Mouse (Mus musculus) embryonic facial prominence, embryonic 12.5 days (tissue): ENCODE data around the gene Agap3. TPM values are rescaled to one million over a fixed set of nuclear protein-coding genes. Genes with fewer than 3 reads are reported as not detected.

Experiments
- ATAC-seq: fragments of 200-750 bp; cut with Nextera tagmentation; 2 replicates; pipeline ENCODE4 v1.8.0; 2017; ENCODE audit not compliant: insufficient number of reproducible peaks, insufficient read depth, low FRiP score, low TSS enrichment
- H3K27ac ChIP-seq: fragments of 300-500 bp; sonication (generic); 2 replicates; pipeline ENCODE4 v1.5.1; 2016; ENCODE audit warnings: mild to moderate bottlenecking
- H3K27me3 ChIP-seq: fragments of 300-500 bp; sonication (generic); 2 replicates; pipeline ENCODE4 v1.6.1; 2016; ENCODE audit warnings: mild to moderate bottlenecking, moderate library complexity
- H3K36me3 ChIP-seq: fragments of 300-500 bp; sonication (generic); 2 replicates; pipeline ENCODE4 v1.6.1; 2016; ENCODE audit warnings: mild to moderate bottlenecking
- H3K4me1 ChIP-seq: fragments of 300-500 bp; sonication (generic); 2 replicates; pipeline ENCODE4 v1.6.1; 2016
- H3K4me2 ChIP-seq: fragments of 300-500 bp; sonication (generic); replicated peaks from 2 replicates; pipeline ENCODE4 v1.6.1; 2016; ENCODE audit warnings: mild to moderate bottlenecking, moderate library complexity
- H3K4me3 ChIP-seq: fragments of 300-500 bp; sonication (generic); 2 replicates; pipeline ENCODE4 v1.5.1; 2016; ENCODE audit warnings: mild to moderate bottlenecking
- H3K9ac ChIP-seq: fragments of 300-500 bp; sonication (generic); 2 replicates; pipeline ENCODE4 v1.6.1; 2016; ENCODE audit warnings: mild to moderate bottlenecking, moderate library complexity
- H3K9me3 ChIP-seq: fragments of 300-500 bp; sonication (generic); 2 replicates; pipeline ENCODE4 v1.6.1; 2016; ENCODE audit warnings: mild to moderate bottlenecking, moderate library complexity
- WGBS: fragments of 180-500 bp; shearing (Covaris S2); methylation state at CpG from one replicate; pipeline ENCODE4 v1.1.7; 2016; 5-methylcytosine and 5-hydroxymethylcytosine counted together
- polyA plus RNA-seq: library from polyadenylated mRNA; unstranded; fragments of >200 nt; fragmentation: Nextera tagmentation; extraction: Ambion mirVana; gene quantifications from 2 replicates; pipeline ENCODE4 v1.2.1, GENCODE M21; 2016

Gene Agap3
- polyA plus RNA-seq, 1 experiment from 2014 or later, result 52.4 TPM

DNA sequence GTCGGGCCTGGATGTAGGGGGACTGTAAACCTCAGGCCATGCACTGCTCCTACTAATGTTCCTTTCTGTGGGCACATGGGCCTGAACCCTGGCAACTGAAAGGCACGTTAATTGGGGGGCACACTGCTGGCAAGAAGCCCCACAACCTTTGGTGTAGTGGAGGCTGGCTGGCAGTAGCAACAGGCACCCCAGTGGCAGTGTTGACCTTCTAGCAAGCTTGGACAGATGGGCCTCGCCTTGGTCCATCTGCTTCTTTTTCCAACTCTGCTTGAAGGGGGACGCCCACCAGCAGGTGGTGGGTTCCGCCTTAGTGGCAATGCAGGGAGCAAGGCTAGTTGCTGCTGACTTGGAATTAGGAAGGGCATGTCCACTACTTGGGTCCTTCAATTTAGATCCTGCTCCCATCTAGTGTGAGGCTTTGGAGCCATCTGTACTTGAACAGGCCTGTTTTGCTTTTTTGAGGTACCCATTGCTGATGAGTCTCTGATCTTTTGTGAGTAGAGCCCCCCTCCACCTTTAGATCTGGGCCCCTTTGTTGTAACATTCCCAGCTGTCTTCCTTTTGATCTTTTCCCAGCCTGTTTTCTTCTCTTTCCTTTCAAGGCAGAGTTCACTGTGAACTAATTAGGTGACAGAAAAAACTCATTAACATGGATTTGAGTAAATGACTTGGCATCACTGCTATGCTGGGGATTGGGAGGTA lies 1.5 kb downstream of the Agap3 start:
- peaks cover 13% of the 10 kb centered on the region for H3K36me3 ChIP-seq
- no peaks in the 10 kb centered on the region for H3K27me3 ChIP-seq
- ATAC-seq, result no peak
- peak overlapping the region; percentile 84 for H3K4me3 ChIP-seq
- H3K9ac ChIP-seq, result peak overlapping the region; percentile 97
- WGBS, result 18% methylated on average over 5 of the region's 5 CpGs
- no peaks in the 10 kb centered on the region for H3K9me3 ChIP-seq
- H3K4me2 ChIP-seq, result peak overlapping the region; percentile 97
- peak overlapping the region; percentile 97; the same call in 1 of the 2 replicates for H3K27ac ChIP-seq
- H3K4me1 ChIP-seq, result peaks cover 42% of the 10 kb centered on the region

DNA sequence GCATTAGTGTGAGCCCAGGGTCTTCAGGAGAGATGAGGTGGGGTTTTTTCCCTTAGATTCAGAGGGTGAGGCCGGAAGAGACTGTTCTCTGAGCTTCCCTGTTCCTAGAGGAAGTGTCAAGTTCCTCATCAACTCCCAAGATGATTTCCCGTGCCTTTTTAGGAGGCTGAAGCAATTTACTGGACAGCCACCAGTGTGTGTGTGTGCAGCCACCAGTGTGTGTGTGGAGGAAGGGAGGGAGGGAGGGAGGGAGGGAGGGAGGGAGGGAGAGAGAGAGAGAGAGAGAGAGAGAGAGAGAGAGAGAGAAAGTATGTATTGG lies 2.0 kb downstream of the Agap3 start:
- Histone ChIP-seq H3K27ac (0 out of 2 replicates have a peak overlapping the region, but pooled peaks have one; percentile 23), H3K36me3 (peaks cover 18% of the 10 kb centered on the region), H3K4me1 (peaks cover 42% of the 10 kb centered on the region), H3K27me3 (no peaks in the 10 kb centered on the region), H3K4me2 (peak overlapping the region; percentile 97), H3K9ac (no peak overlapping the region), H3K4me3 (peak overlapping the region; percentile 84), H3K9me3 (no peaks in the 10 kb centered on the region)
- ATAC-seq, result no peak
- 8% methylated on average over 2 of the region's 2 CpGs for WGBS

- Histone ChIP-seq H3K27me3 (no peaks in the 10 kb centered on the region), H3K9ac (no peak overlapping the region), H3K4me2 (peak overlapping the region; percentile 2; the same call in 1 of the 2 replicates), H3K36me3 (peaks cover 18% of the 10 kb centered on the region), H3K9me3 (no peaks in the 10 kb centered on the region), H3K4me3 (no peak overlapping the region), H3K27ac (peak overlapping the region; percentile 55), H3K4me1 (peaks cover 42% of the 10 kb centered on the region)
- 50% methylated on average over 3 of the region's 3 CpGs for WGBS
- ATAC-seq, result no peak
Measured at GRCm38 (mm10) chr5:24455076-24455475, 3.1 kb downstream of the Agap3 start.

GRCm38 (mm10) chr5:24455613-24456012 lies 3.6 kb downstream of the Agap3 start:
- no peak overlapping the region for H3K4me3 ChIP-seq
- H3K36me3 ChIP-seq, result peaks cover 18% of the 10 kb centered on the region
- peak overlapping the region; percentile 55 for H3K27ac ChIP-seq
- 55% methylated on average over 7 of the region's 7 CpGs for WGBS
- H3K4me1 ChIP-seq, result peaks cover 42% of the 10 kb centered on the region
- H3K4me2 ChIP-seq, result peak overlapping the region; percentile 2
- H3K27me3 ChIP-seq, result no peaks in the 10 kb centered on the region
- no peaks in the 10 kb centered on the region for H3K9me3 ChIP-seq
- ATAC-seq, result no peak
- no peak overlapping the region for H3K9ac ChIP-seq

DNA sequence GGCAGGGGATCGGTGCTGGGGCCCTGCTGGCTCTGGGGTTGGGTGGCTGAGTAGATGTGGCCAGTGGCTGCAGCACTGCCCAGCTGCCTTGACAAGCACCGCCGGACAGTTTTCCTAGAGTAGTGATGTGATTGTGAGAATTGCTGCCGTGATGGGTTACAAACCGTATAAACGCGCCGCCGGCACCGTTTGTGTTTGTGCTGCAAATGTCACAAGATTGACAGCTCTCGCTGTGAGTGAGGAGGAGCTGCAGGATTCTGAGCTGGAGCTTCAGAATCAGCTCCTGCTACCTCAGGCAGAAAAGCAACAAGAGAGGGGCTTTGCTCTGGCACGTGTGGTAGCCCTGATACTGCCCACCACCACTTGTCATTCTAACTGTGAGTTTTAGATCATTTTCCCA lies 14.8 kb downstream of the Agap3 start:
- Histone ChIP-seq H3K4me2 (no peak overlapping the region), H3K36me3 (peaks cover 3% of the 10 kb centered on the region; the same call in 1 of the 2 replicates), H3K27ac (no peak overlapping the region), H3K4me3 (no peak overlapping the region), H3K4me1 (peaks cover 21% of the 10 kb centered on the region), H3K9ac (no peak overlapping the region), H3K27me3 (no peaks in the 10 kb centered on the region), H3K9me3 (no peaks in the 10 kb centered on the region)
- 60% methylated on average over 12 of the region's 12 CpGs for WGBS
- no peak for ATAC-seq

- no peak for ATAC-seq
- WGBS, result 8% methylated on average over 5 of the region's 5 CpGs
- Histone ChIP-seq H3K27ac (no peak overlapping the region), H3K36me3 (no peaks in the 10 kb centered on the region), H3K4me3 (no peak overlapping the region), H3K4me2 (no peak overlapping the region), H3K9me3 (no peaks in the 10 kb centered on the region), H3K9ac (no peak overlapping the region), H3K4me1 (peaks cover 55% of the 10 kb centered on the region), H3K27me3 (peaks cover 24% of the 10 kb centered on the region; the same call in 1 of the 2 replicates)
Measured at GRCm38 (mm10) chr5:24470600-24470999, 18.6 kb downstream of the Agap3 start.

DNA sequence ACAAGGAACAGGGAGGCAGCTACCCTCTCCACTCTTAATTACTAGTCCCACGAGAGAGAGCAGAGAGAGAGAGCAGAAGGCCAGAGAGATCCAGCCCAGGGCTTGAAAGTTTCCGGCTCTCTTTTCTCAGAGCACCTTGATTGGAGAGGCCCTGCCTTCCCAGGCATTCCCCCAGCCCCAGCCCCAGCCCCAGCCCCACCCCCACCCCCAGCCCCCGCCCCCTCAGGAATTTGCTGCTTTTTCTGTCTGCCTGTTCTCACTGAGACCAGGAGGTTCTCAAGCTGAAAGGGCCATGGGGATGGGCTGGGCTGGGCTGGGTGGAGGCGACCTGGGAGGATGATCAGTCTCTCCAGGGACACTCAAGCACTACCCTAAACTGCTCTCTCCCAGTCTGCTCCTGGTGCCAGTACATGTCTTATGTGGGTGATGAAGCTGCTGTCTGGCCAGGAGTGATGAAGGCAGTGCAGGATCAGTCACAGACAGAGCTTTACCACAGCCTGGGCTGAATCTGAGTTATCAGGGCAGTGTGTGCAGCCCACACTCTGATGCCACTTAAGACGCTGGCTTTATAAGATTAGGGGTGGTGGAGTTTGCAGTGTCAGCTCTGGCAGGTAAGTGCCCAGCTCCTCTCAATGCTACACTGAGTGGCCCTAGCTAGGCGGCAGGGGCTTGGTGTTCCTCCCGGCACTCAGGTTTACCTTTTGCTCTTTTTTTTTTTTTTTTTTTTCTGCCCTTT lies 21.1 kb downstream of the Agap3 start:
- Histone ChIP-seq H3K9ac (no peak overlapping the region), H3K4me2 (peak overlapping the region; percentile 28), H3K36me3 (peaks cover 13% of the 10 kb centered on the region), H3K27ac (peak overlapping the region; percentile 75), H3K27me3 (peaks cover 25% of the 10 kb centered on the region; the same call in 1 of the 2 replicates), H3K9me3 (no peaks in the 10 kb centered on the region), H3K4me3 (0 out of 2 replicates have a peak overlapping the region, but pooled peaks have one; percentile 2), H3K4me1 (peaks cover 55% of the 10 kb centered on the region)
- ATAC-seq, result no peak
- WGBS, result 12% methylated on average over 7 of the region's 7 CpGs

DNA sequence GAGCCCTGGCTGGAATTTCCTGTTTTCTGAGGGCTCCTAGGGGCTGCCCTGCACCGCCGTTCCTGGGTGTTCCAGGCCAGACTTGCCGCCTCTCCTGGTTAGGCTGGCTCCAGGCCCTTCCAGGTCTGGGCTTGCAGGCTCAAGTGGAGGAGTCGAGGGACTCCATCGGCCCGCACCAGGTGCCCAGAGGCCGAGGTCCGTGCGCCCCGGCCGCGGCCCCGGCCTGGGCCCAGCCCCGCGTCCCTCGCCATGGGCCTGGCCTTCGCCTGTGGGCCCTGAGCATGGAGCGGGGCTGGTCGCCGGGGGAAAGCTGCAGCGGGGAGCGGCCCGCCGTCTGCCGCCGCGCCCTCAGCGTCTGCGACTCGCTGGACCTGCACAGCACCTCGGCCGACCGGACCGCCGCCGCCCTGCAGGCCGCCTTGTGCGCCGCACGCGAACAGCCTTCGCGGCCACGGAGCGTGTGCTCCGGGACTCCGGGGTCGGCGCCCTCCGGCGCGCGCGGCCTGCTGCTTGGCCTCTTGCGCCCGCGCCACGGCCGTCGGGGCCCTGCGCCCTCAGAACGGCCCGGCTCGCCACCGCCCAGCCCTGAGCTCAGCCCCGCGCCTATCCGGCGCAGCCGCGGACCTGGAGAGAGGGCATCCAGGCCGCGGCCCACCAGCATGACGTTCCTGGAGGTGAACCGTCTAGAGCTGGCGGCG lies 22.2 kb downstream of the Agap3 start:
- Histone ChIP-seq H3K4me2 (peak overlapping the region; percentile 64), H3K9ac (peak overlapping the region; percentile 57), H3K27ac (peak overlapping the region; percentile 68), H3K4me1 (peaks cover 52% of the 10 kb centered on the region), H3K36me3 (peaks cover 24% of the 10 kb centered on the region), H3K27me3 (peaks cover 25% of the 10 kb centered on the region; the same call in 1 of the 2 replicates), H3K9me3 (no peaks in the 10 kb centered on the region), H3K4me3 (peak overlapping the region; percentile 39)
- 2% methylated on average over 70 of the region's 77 CpGs for WGBS
- ATAC-seq, result peak; percentile 36; the same call in 1 of the 2 replicates

- 2% methylated on average over 66 of the region's 67 CpGs for WGBS
- Histone ChIP-seq H3K9me3 (no peaks in the 10 kb centered on the region), H3K9ac (peak overlapping the region; percentile 57), H3K27ac (peak overlapping the region; percentile 68; the same call in 1 of the 2 replicates), H3K4me1 (peaks cover 48% of the 10 kb centered on the region), H3K36me3 (peaks cover 30% of the 10 kb centered on the region), H3K4me3 (peak overlapping the region; percentile 39), H3K4me2 (peak overlapping the region; percentile 64), H3K27me3 (peaks cover 25% of the 10 kb centered on the region; the same call in 1 of the 2 replicates)
- no peak for ATAC-seq
Measured at GRCm38 (mm10) chr5:24474723-24475261, 22.8 kb downstream of the Agap3 start.

GRCm38 (mm10) chr5:24475476-24476241 lies 23.7 kb downstream of the Agap3 start:
- peaks cover 39% of the 10 kb centered on the region for H3K36me3 ChIP-seq
- no peaks in the 10 kb centered on the region for H3K9me3 ChIP-seq
- WGBS, result 72% methylated on average over 6 of the region's 6 CpGs
- peaks cover 25% of the 10 kb centered on the region; the same call in 1 of the 2 replicates for H3K27me3 ChIP-seq
- H3K4me1 ChIP-seq, result peaks cover 40% of the 10 kb centered on the region
- peak overlapping the region; percentile 39 for H3K4me3 ChIP-seq
- H3K9ac ChIP-seq, result 0 out of 2 replicates have a peak overlapping the region, but pooled peaks have one; percentile 57
- H3K4me2 ChIP-seq, result peak overlapping the region; percentile 64
- no peak for ATAC-seq
- H3K27ac ChIP-seq, result no peak overlapping the region

DNA sequence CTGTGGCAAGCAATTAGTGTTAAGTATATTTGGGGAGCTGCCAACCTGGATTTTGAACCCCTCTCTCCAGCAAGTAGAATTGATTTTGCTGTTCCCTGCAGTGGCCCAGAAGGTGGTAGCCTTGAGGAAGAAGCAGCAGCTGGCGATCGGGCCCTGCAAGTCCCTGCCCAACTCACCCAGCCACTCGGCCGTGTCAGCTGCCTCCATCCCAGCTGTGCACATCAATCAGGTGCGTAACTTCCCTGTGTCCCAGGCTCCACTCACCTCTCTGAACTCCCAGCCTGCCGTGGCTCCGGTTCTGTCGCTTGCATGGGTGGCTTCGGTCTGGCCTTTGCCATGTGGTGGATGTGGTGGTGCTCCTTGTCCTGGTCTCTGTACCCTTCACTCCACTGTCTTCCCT lies 25.9 kb downstream of the Agap3 start:
- H3K27ac ChIP-seq, result no peak overlapping the region
- ATAC-seq, result no peak
- H3K9ac ChIP-seq, result no peak overlapping the region
- peaks cover 56% of the 10 kb centered on the region for H3K36me3 ChIP-seq
- no peak overlapping the region for H3K4me2 ChIP-seq
- WGBS, result 92% methylated on average over 9 of the region's 9 CpGs
- no peak overlapping the region for H3K4me3 ChIP-seq
- H3K27me3 ChIP-seq, result peaks cover 24% of the 10 kb centered on the region; the same call in 1 of the 2 replicates
- H3K4me1 ChIP-seq, result peaks cover 50% of the 10 kb centered on the region
- H3K9me3 ChIP-seq, result no peaks in the 10 kb centered on the region
